Mouse (Mus musculus): ENCODE measurements at regions not wholly inside any gene's neighbourhood (a gene's known extent, or its start where the extent isn't known, plus 50 kb on each side); places are given as distances from the start of the nearest gene placed in this dataset.
A peak's percentile ranks its signal among the peaks of the same experiment; 100 is the strongest.

DNA sequence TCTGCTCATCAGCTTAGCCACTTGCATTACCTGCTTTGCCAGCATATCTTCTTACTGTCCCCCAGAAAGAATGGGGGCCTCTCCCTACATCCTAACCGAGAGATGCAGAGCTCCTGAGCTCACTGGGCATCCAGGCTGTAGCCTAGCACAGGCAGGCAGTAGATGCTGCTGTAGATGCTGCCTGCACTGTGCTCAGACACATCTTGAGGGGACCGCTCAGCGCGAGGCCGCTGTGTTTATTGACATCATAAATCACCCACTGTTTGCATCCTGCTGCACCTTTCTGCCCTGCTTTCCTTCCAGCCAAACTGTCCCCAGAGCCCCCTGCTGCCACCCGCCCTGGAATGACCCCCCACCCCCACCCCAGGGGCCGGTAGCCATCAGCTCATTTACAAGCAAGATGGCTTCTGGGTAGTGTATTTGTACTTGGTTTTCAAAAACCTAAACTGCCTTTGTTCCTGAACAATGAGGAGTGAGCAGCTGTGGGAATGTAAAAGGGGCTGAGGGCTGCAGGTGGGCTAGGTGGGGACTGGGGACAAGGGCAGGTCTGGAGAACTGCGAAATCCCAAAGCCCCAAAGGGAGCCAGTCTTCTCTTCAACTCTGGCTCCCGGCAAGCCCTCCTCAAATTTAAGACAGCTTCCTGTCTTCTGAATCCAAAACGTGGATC, 233.2 kb downstream of the Bcor start:
- DNase-seq = no peak

DNA sequence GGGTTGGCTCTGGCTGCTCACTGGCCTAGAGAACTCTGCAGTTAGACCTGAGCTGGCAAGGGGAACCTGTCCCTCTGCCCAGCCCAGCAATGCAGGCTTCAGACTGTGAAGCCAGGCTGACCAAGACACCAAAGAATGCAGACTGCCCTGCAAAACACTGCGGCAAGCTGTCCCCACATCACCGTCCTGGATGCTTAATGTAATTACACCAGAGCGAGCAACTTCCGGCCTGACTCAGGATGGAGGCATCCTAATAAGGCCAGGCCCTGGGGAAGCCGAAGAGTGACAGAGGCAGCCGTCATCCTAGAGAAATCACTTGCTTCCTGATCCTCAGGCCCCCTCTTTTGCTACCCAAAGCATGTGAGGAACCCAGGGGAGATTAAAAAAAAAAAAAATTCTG, 230.7 kb downstream of the Bcor start:
- DNase-seq = peak in 1 of 2 experiments; percentile 9

DNA sequence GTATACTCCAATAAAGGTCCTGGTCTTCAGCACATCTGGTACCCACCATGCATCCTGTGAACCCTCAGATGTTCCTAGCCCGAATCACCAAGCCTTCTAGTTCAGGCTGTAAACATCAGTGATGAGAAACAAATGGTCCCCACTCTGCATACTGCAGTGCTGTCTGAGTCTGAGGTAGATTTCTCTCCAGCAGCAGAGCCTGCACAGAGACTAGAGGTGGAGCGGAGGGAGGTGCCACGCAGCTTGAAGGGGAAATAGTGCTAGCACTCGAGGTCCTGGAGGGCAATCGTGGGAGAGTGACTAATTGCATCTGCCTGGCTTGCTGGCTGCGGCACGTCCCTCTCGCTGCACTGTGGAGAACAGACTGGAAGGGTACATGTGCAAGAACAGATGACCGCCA, 228.7 kb downstream of the Bcor start:
- no peak for DNase-seq

DNA sequence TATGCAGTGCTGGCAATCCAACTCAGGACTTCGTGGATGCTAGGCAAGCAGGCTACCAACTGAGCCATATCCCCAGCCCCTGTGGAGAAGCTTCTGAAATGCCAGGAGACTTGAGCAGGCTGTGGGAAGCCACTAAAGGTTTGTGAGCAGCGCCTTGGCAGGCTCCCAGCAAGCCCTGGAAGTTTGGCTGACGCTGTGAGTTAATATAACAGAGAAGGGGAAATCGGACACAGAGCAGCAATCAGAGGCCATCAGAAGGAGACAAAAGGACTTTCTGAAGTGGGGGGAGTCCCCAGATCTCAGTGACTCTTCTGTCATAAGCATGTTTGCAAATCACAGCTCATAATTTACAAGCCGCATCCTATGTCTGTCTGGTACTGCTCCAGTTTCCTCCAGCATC, 224.8 kb downstream of the Bcor start:
- DNase-seq = peak; percentile 60 to 68

DNA sequence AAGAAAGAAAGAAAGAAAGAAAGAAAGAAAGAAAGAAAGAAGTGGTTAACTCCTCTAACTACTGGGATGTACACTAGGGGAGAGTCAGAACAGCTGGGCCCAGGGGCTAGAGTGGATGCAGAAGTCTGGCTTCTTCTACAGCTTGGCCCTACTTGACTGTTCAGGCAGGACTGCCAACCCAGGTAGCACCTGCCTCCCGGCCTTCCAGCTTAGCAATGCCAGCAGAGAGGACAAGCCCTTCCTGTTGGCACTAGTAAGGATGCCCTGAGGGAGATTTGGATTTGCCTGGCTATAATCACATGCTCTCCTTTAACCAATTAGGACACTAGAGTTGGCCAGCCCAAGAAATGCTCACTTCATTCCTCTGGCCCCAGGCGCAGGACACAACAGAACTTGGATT, 219.9 kb downstream of the Bcor start:
- DNase-seq = peak in 1 of 2 experiments; percentile 7

DNA sequence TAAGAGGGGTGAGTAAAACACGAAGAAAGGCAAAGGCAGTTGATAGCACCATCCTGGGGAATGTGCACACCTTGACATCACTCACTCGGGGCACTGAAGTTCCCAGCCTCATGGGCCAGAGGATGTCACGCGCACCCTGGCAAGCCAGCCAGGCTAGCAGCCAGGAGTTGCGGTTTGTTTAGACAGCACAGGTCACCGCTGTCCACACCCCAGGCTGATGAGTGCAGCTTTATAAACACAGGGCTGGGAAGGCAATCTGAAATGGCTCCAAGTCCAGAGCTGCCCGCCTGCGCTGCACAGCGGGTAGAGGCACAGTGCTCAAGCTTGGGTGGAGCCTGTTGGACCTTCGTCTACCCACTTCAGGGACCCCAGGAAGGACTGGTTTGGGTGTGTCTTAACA, 216.8 kb downstream of the Bcor start:
- DNase-seq = no peak

DNA sequence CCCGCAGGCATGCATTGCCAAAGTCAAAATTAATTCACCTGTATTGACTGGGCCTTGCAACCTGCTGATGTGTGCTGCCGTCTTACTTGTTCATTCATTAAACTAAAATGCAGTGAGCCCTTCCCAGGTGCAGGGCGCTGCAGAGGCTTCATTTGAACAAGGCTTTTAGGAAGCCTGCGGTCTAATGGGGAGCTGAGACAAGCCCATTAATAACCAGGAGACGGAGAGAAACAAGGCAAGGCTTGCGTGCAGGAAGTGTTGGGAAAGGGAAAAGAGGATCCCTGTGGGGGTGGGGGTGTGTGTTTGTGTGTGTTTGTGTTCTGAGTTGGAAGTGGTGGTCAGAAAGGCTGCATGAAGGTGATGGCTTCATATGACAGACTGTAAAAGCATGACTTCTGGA, 215.6 kb downstream of the Bcor start:
- no peak for DNase-seq

DNA sequence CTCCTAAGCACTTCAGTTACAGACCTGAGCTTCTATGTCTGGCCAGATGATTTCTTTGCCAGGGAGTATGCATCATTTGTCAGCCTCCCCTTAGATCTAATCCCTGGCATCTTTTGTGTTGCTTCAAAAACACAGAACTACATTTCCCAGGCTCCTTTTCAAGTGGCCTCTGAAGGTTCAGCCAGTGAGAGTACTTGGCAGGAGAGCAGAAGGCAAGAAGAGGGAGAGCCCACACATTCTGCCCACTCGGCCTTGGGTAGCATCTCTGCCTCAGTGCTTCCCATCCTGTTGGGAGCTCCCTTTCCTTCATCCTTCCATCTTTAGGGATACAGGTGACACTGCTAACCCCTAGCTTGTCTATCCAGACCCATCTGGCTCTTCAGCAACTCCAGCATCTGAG, 214.9 kb downstream of the Bcor start:
- DNase-seq = no peak

DNA sequence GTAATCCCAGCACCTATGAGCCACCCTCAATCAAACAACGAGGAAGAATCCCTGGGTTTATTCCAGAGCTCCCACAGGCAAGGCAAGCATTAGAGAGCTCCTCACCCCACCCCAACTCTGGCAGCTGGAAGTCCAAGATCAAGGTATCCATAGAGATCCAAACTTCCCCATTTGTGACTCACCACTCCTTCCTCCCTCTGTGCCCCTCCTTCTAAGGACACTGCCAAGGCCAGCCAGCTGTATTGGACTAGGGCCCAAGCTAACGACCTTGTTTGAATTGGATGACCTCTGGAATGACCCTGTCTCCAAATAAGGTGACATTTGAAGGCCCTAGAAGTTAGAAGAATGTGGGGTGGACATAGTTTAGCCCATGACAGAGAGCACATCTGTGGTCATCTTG, 208.0 kb downstream of the Bcor start:
- no peak for DNase-seq

DNA sequence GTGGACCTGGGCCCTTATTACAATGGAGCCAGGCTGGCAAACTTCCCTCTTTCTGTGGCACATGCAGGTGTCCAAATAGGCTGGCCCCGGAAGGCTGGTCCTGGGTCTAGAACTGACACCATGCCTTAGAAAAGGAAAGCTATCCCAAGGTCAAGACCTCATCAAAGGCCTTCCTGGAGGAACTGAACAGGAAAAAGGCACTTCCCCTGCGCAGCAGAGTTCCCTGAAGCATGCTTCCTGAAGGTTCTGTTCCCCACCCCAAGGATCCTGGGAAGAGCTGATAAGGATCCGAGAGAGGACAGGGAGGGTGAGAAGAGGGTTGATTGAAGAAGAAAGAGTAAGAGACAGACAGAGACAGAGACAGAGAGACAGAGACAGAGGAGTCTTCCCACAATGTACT, 204.0 kb downstream of the Bcor start:
- no peak for DNase-seq

DNA sequence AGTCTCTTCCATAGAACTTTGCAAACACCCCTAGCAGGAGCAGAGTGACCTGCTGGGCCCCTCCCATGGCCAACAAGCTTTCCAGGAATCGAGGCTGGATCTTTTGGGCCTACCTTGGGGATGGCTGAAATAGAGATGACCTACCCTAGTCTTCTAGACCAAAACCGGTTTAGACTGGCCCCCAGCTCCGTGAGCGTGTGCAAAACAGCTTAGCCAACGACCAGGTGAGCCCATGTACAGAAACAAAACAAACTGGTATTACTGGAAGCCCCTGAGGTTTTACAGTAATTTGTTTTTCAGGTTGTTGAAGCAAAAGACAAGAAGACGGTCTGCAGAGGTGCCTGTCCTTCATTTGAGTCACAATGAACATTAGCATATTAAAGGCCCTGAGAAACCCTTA, 203.1 kb downstream of the Bcor start:
- no peak for DNase-seq

DNA sequence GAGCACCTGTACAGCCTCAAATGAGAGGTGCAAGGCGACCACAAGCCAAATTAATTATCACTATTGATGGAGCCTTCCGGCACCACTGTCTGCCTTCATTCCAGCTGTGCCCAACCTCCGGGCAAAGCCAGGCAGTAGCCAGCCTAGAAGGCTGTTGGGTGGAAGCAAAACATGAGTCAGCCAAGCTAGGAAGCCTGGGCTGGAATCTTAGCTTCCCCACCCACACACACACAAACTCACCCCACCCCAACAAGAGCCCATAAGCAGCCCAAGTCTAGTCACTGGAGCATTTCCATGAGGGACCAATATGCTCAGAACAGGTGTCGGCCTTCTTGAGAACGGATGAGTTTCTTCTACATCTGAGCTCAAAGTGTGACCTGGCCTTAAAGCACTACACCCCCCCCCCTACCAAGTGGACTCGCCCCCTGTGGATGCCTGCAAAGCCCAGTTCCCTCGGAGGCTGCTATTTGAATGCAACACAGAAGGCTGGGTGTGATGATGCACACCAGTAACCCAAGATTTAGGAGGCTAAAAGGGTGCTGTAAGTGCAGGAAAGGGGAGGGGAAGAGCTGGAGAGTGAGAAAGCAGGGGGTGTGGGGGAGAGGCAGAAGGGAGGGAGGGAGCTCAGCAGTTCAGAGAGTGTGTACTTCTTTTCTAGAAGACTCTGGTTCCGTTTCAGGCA, 200.1 kb downstream of the Bcor start:
- DNase-seq = no peak

DNA sequence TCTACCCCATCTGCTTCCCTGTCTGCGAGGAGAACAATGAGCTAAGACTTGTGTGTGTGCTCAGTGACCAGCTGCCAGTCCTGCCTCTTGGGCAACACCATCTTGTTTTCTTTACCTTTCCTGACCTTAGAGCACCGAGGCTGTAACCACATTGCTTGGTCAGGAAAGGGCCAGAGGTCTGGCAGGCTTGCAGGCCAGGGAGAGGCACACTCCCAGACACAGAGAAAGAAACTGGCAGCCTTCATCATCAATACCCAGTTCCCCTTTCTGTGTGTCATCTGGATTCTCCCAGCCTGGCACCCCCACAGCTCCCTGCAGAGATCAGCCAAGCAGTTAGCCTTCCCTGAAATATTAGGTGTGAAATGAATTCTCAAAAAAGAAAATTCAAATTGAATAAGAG, 198.8 kb downstream of the Bcor start:
- DNase-seq = peak in 1 of 2 experiments; percentile 4

DNA sequence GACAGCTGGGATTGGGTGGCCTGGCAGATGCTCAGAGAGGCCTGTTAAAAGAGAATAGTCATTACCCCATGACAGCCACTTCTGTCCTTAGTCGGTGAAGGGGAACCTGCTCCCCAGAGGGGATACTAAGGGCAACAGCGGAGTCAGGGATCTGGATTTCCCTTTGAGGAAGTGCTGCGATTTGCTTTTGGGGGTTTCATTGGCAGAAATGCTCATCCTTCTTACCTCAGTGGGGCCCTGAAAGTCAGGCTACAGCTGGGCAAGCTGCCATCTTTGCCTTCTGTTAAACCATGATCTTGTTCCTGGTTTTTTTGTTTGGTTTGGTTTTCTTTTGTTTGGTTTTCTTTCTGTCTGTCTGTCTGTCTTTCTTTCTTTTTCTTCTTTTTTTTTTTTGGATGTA, 195.7 kb downstream of the Bcor start:
- no peak for DNase-seq

DNA sequence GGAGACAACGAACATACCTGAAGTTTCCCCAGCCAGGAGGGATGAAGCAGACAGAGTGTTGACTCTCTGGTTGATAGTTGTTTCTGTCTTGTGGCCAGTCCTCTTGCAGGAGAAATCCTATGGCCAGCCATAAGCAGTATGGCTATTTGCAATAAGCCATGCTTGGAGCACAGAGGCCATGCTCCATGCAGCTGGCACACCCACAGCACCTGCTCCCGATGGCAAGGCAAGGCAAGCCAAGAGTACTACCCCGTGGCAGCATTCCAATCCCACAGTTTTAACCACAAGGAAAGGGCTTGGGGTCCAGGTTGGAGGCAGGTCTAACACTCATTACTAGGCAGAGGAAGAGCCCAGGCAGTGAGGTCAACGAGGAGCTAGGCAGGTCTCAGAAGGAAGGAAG, 181.5 kb downstream of the Bcor start:
- no peak for DNase-seq

DNA sequence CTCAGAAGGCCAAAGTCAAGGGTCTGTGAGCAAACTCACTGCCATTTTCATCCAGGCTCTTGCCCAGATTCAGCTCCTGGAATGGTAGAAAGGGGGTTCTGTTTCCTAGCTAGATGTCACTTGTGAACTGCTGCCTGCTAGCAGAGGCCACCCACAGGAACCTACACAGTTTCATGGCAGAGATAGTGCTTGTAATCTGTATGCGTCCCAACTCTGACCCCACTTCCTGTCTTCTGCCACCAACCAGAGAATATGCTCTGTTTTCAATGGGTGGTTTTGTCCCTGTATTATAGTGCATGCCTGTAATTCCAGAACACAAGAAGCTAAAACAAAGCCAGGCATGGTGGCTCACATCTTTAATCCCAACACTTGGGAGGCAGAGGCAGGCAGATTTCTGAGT, 176.9 kb downstream of the Bcor start:
- DNase-seq = no peak

Measured in cerebellum, postnatal 25 days (tissue).